Mouse (Mus musculus): Measurements from ENCODE around the gene Vcp. TPM values are rescaled to one million over a fixed set of nuclear protein-coding genes. Genes with fewer than 3 reads are reported as not detected.

The Vcp gene
- polyA plus RNA-seq (2012; rRNA removed), result 187 and 349 TPM in 2 replicates

GRCm38 (mm10) chr4:43000141-43000986 lies at the start of gene Vcp:
Gene Vcp (minus strand): TSS chr4:43000507.

GRCm38 (mm10) chr4:43045659-43046302 lies 45.5 kb upstream of the Vcp start, which contains the start of gene Fam214b:
Gene Fam214b (minus strand): TSS chr4:43046220.

GRCm38 (mm10) chr4:43031237-43031995 lies 31.1 kb upstream of the Vcp start, which contains the start of gene Stoml2:
Gene Stoml2 (minus strand): TSS chr4:43031710.

GRCm38 (mm10) chr4:43025084-43025960 lies 25.0 kb upstream of the Vcp start, which contains the start of gene Pigo:
Gene Pigo (minus strand): TSS chr4:43025819.

GRCm38 (mm10) chr4:43010161-43011038 lies 10.1 kb upstream of the Vcp start, which contains the start of gene Fancg:
Gene Fancg (minus strand): TSS chr4:43010506.

GRCm38 (mm10) chr4:42969304-42969703 lies 31.0 kb downstream of the Vcp start, which contains the start of gene 1700022I11Rik:
Gene 1700022I11Rik (plus strand): TSS chr4:42969604.

GRCm38 (mm10) chr4:42949676-42950051 lies 50.6 kb downstream of the Vcp start, which contains the start of gene Dnajb5:
Gene Dnajb5 (plus strand): TSS chr4:42949814.

Other genes with a start within 250 kb of the Vcp start
- gene Ccl19, start 243.9 kb downstream of the Vcp start, polyA plus RNA-seq (2012; rRNA removed), result 3.7 and 5.9 TPM in 2 replicates
- gene Ccl21a, start 226.5 kb downstream of the Vcp start, polyA plus RNA-seq (2012; rRNA removed), result 130 and 161 TPM in 2 replicates
- gene Fam205a1, start 146.6 kb downstream of the Vcp start, polyA plus RNA-seq (2012; rRNA removed), result not detected in 2 replicates
- gene Gm12394, start 143.7 kb downstream of the Vcp start, polyA plus RNA-seq (2012; rRNA removed), result not detected in 2 replicates
- not detected in 2 replicates for gene Fam205c, start 126.3 kb downstream of the Vcp start, polyA plus RNA-seq (2012; rRNA removed)
- gene Phf24, start 83.8 kb downstream of the Vcp start, polyA plus RNA-seq (2012; rRNA removed), result 3.9 and 6.2 TPM in 2 replicates
- 8.6 and 8.7 TPM in 2 replicates for gene Dnajb5, start 50.7 kb downstream of the Vcp start, polyA plus RNA-seq (2012; rRNA removed)
- not detected in 2 replicates for gene 1700022I11Rik, start 30.9 kb downstream of the Vcp start, polyA plus RNA-seq (2012; rRNA removed)
- 12.6 and 15.2 TPM in 2 replicates for gene Fancg, start 10.0 kb upstream of the Vcp start, polyA plus RNA-seq (2012; rRNA removed)
- gene Pigo, start 25.3 kb upstream of the Vcp start, polyA plus RNA-seq (2012; rRNA removed), result 20.6 and 22.7 TPM in 2 replicates
- gene Stoml2, start 31.2 kb upstream of the Vcp start, polyA plus RNA-seq (2012; rRNA removed), result 105 and 125 TPM in 2 replicates
- 17.5 and 17.7 TPM in 2 replicates for gene Fam214b, start 45.7 kb upstream of the Vcp start, polyA plus RNA-seq (2012; rRNA removed)
- gene Unc13b, start 58.4 kb upstream of the Vcp start, polyA plus RNA-seq (2012; rRNA removed), result 21.5 and 23.5 TPM in 2 replicates

All from ovary, adult 2 months (tissue).